Mouse (Mus musculus) frontal cortex, postnatal 10 days (tissue): Measurements from ENCODE around the gene Cry2.

ENCODE experiments used
- DNase-seq, 2 experiments: peaks; one replicate each; pipeline ENCODE4 v3.0.0; 2022; ENCODE audit warnings: low spot score in 2 of 2, mixed read lengths in 1 of 2

The Cry2 gene

GRCm38 (mm10) chr2:92445890-92446289 is 12.0 kb upstream of the Cry2 start:
- DNase-seq = no peak

GRCm38 (mm10) chr2:92444376-92444775 is 10.5 kb upstream of the Cry2 start:
- DNase-seq = no peak

GRCm38 (mm10) chr2:92443313-92443712 is 9.5 kb upstream of the Cry2 start:
- no peak for DNase-seq

- no peak for DNase-seq
Measured at GRCm38 (mm10) chr2:92442419-92443001, 8.7 kb upstream of the Cry2 start.

GRCm38 (mm10) chr2:92440432-92440831 is 6.6 kb upstream of the Cry2 start:
- DNase-seq = no peak

- DNase-seq = no peak
Measured at GRCm38 (mm10) chr2:92438567-92438966, 4.7 kb upstream of the Cry2 start.

GRCm38 (mm10) chr2:92437875-92438274 is 4.0 kb upstream of the Cry2 start:
- DNase-seq = peak; percentile 60 to 74

GRCm38 (mm10) chr2:92437366-92437765 is 3.5 kb upstream of the Cry2 start:
- DNase-seq = no peak

GRCm38 (mm10) chr2:92435023-92435422 is 1.2 kb upstream of the Cry2 start:
- DNase-seq = no peak

- DNase-seq = no peak
Measured at GRCm38 (mm10) chr2:92434375-92434745, 517 bp upstream of the Cry2 start.

GRCm38 (mm10) chr2:92432299-92433295 is 1.2 kb downstream of the Cry2 start:
- DNase-seq = no peak

- no peak for DNase-seq
Measured at GRCm38 (mm10) chr2:92431611-92432179, 2.1 kb downstream of the Cry2 start.

GRCm38 (mm10) chr2:92430723-92431541 is 2.9 kb downstream of the Cry2 start:
- DNase-seq = peak; percentile 61 to 75

GRCm38 (mm10) chr2:92430089-92430488 is 3.8 kb downstream of the Cry2 start:
- DNase-seq = no peak

- DNase-seq = peak; percentile 67 to 77
Measured at GRCm38 (mm10) chr2:92427882-92428281, 6.0 kb downstream of the Cry2 start.

- no peak for DNase-seq
Measured at GRCm38 (mm10) chr2:92426426-92426825, 7.4 kb downstream of the Cry2 start.

- DNase-seq = no peak
Measured at GRCm38 (mm10) chr2:92425366-92425765, 8.5 kb downstream of the Cry2 start.

GRCm38 (mm10) chr2:92424462-92425308 is 9.2 kb downstream of the Cry2 start:
- peak in 1 of 2 experiments; percentile 39 for DNase-seq

GRCm38 (mm10) chr2:92423702-92424461 is 10.0 kb downstream of the Cry2 start:
- DNase-seq = peak; percentile 85 to 86

- no peak for DNase-seq
Measured at GRCm38 (mm10) chr2:92423156-92423555, 10.7 kb downstream of the Cry2 start.
